Mouse (Mus musculus) midbrain, postnatal 0 days (tissue): ENCODE results near the gene Hist1h3d. TPM values are rescaled to one million over a fixed set of nuclear protein-coding genes. Genes with fewer than 3 reads are reported as not detected.
"Not testable (repeated sequence)": the region's sequence is repeated elsewhere in the genome, so short reads cannot be mapped to it uniquely, and the experiment has no call there.

Source experiments
- ATAC-seq: fragments of 200-750 bp; cut with Nextera tagmentation; 2 replicates; pipeline ENCODE4 v1.8.0; 2017; ENCODE audit warnings: moderate number of reproducible peaks, mild to moderate bottlenecking, moderate TSS enrichment, moderate library complexity; ENCODE audit not compliant: low FRiP score
- DNase-seq: peaks from one replicate; pipeline ENCODE4 v3.0.0-alpha.2; 2015; ENCODE audit warnings: low spot score
- H3K27ac ChIP-seq: fragments of 300-500 bp; sonication (generic); 2 replicates; pipeline ENCODE4 v1.5.1; 2014; ENCODE audit warnings: low read depth, mild to moderate bottlenecking, low read length, mixed read lengths
- H3K27me3 ChIP-seq: fragments of 300-500 bp; sonication (generic); 2 replicates; pipeline ENCODE4 v1.6.1; 2014; ENCODE audit warnings: low read length, control low read depth, mixed read lengths; ENCODE audit not compliant: insufficient read depth
- H3K36me3 ChIP-seq: fragments of 300-500 bp; sonication (generic); 2 replicates; pipeline ENCODE4 v1.6.1; 2014; ENCODE audit warnings: low read length, control low read depth, mixed read lengths; ENCODE audit not compliant: insufficient read depth
- H3K4me1 ChIP-seq: fragments of 300-500 bp; sonication (generic); 2 replicates; pipeline ENCODE4 v1.6.1; 2014; ENCODE audit warnings: mild to moderate bottlenecking, control low read depth, antibody characterized with exemption, low read length, mixed read lengths; ENCODE audit not compliant: insufficient read depth
- H3K4me2 ChIP-seq: fragments of 300-500 bp; sonication (generic); 2 replicates; pipeline ENCODE4 v1.6.1; 2014; ENCODE audit warnings: low read depth, mild to moderate bottlenecking, low read length, mixed read lengths; ENCODE audit not compliant: poor library complexity, severe bottlenecking
- H3K4me3 ChIP-seq: fragments of 300-500 bp; sonication (generic); 2 replicates; pipeline ENCODE4 v1.5.1; 2014; ENCODE audit warnings: low read depth, mild to moderate bottlenecking, low read length, moderate library complexity
- H3K9ac ChIP-seq: fragments of 300-500 bp; sonication (generic); replicated peaks from 2 replicates; pipeline ENCODE4 v1.6.1; 2014; ENCODE audit warnings: mild to moderate bottlenecking, low read length, moderate library complexity, mixed read lengths; ENCODE audit not compliant: poor library complexity, severe bottlenecking
- H3K9me3 ChIP-seq: fragments of 300-500 bp; sonication (generic); 2 replicates; pipeline ENCODE4 v1.6.1; 2016; ENCODE audit warnings: low read length, control low read depth
- CTCF ChIP-seq: IDR thresholded peaks from 2 replicates; pipeline ENCODE4 v1.5.1; 2016; ENCODE audit warnings: antibody characterized with exemption, mild to moderate bottlenecking
- WGBS: fragments of 180-500 bp; shearing (Covaris S2); extraction: QIAGEN DNeasy Blood & Tissue Kit; methylation state at CpG from one replicate; pipeline ENCODE4 v1.1.7; 2014; 5-methylcytosine and 5-hydroxymethylcytosine counted together
- polyA plus RNA-seq: library from polyadenylated mRNA; unstranded; fragments of >200 nt; fragmentation: Nextera tagmentation; extraction: Ambion mirVana; gene quantifications from 2 replicates; pipeline ENCODE4 v1.2.1, GENCODE M21; 2015
- total RNA-seq: library from RNA; depleted of rRNA; stranded (reverse); fragments of >200 nt; gene quantifications from 2 replicates; pipeline ENCODE4 v1.2.3, GENCODE M21; 2014

Hist1h3d gene
- total and polyA plus RNA-seq, 2 experiments from 2014 or later, result 0.42 to 92.5 TPM

DNA sequence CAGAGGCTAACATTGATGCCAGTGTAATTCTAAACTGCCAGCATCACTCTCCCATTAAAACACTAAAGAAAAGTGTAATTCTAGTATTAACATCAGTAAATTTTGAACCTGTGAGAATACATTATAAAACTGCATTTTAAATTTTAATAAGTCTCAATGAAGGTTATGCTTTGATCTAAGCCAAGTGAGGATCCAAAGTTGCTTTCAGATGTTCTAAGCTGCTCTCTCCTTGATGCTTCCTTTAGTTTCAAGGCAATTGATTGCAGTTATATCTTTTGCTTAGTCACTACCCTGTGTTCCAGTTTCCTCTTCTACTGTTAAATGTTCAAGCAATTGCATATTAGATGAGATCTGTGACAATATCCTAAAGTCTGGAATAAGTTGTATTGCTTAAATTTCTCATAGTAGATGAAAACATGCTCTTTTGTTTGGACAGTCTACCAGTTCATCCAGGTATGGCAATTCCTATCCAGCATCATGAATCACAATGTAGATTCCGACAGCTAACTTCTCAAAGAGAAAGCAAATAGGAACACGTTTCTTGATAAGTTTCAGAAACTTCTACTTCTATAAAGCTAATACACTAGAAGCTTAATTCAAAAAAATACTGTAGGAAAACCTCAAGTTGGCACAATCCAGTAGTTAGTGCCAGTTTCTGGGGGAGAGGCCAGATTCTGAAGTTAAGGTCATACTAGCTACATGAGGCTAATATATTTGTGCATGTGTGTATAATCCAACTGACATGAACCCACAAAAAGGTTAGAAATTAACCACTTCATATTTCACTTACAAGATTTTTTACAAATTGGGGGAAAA lies 3.1 kb upstream of the Hist1h3d start:
- no peak for ATAC-seq
- H3K4me2 ChIP-seq, result peak overlapping the region; percentile 52
- H3K4me3 ChIP-seq, result peak overlapping the region; percentile 39; the same call in 1 of the 2 replicates
- no peak for TF ChIP-seq CTCF
- H3K27ac ChIP-seq, result no peak overlapping the region
- no peak for DNase-seq
- 0 out of 2 replicates have a peak, but pooled peaks cover 8% of the 10 kb centered on the region for H3K4me1 ChIP-seq
- H3K9ac ChIP-seq, result 0 out of 2 replicates have a peak overlapping the region, but pooled peaks have one; percentile 20
- H3K27me3 ChIP-seq, result no peaks in the 10 kb centered on the region
- 45% methylated on average over 2 of the region's 2 CpGs for WGBS
- H3K9me3 ChIP-seq, result no peaks in the 10 kb centered on the region
- no peaks in the 10 kb centered on the region for H3K36me3 ChIP-seq

DNA sequence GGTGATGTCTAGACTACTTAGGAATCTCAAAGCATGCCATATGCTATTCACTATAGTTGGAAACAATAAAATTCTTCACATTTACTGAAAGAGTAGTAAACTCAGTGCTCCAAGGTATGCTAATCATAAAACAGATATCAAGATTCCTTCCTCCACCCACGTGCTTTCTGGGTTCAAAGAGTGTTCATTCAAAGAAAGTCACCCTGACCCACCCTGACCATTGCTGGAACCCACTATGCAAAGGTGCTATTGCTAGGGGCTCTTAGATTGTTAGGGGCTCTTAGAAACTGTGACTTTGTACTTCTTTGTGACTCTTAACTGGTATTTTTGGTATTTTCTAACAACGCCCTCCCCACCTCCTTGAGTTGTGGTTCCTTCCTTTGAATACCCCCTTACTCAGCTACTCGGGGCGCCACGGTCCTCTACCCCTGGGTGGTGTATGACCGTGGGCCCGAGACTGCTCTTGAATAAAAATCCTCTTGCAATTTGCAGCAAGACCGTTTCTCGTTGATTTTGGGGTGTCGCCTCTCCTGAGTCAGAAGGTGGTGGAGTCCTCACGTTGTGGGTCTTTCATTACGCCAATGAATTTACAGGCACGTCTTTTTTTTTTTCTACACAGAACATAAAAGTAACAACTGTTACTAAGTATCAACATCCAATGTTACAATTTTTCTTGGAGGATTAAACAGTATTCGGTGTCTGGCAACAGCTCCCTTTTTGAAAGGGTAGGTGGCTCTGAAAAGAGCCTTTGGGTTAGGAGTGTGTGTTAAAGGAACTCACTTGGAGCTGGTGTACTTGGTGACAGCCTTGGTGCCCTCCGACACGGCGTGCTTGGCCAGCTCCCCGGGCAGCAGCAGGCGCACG lies 2.3 kb upstream of the Hist1h3d start:
- not testable (repeated sequence) for H3K9me3 ChIP-seq, ATAC-seq, DNase-seq, H3K9ac ChIP-seq, H3K4me1 ChIP-seq, H3K36me3 ChIP-seq, H3K27me3 ChIP-seq
- peak overlapping the region; percentile 30; the same call in 1 of the 2 replicates for H3K4me3 ChIP-seq
- WGBS, result 12% methylated on average over 18 of the region's 20 CpGs
- peak overlapping the region; percentile 54 for H3K4me2 ChIP-seq
- peak overlapping the region; percentile 47; the same call in 1 of the 2 replicates for H3K27ac ChIP-seq

DNA sequence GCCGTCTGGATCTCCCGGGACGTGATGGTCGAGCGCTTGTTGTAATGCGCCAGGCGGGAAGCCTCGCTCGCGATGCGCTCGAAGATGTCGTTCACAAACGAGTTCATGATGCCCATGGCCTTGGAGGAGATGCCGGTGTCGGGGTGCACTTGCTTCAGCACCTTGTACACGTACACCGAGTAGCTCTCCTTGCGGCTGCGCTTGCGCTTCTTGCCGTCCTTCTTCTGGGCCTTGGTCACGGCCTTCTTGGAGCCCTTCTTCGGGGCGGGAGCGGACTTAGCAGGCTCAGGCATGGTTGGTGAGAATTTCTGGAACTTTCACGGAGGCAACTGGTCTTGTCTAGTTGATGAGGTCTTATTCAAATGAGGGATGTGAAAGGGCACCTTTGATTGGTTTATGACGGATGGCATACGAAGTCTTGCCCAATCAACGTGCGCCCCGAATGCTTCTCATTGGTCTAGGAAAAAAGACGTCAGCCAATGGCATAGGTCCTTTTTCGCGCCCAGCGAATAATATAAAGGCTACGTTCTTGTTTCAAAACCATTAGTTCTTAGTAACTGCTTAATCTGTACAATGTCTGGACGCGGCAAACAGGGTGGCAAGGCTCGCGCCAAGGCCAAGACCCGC lies 1.6 kb upstream of the Hist1h3d start, which contains the start of the genes Hist1h2bf and Hist1h2ad:
Gene Hist1h2bf, minus strand, starts transcription at position 299 of the 627 bp plus-strand sequence.
Gene Hist1h2ad, plus strand, starts transcription at position 484 of the 627 bp plus-strand sequence.
- Histone ChIP-seq H3K27ac (peak within 1 kb of the TSS; percentile 67), H3K4me3 (peak within 1 kb of the TSS; percentile 38), H3K4me2 (peak within 1 kb of the TSS; percentile 54)
- H3K36me3 ChIP-seq, H3K4me1 ChIP-seq, H3K27me3 ChIP-seq, H3K9ac ChIP-seq, H3K9me3 ChIP-seq: not testable (repeated sequence)
- WGBS, result under 1% methylated on average over 22 of the region's 42 CpGs
- ATAC-seq (peak; percentile 93), DNase-seq (peak; percentile 99)

DNA sequence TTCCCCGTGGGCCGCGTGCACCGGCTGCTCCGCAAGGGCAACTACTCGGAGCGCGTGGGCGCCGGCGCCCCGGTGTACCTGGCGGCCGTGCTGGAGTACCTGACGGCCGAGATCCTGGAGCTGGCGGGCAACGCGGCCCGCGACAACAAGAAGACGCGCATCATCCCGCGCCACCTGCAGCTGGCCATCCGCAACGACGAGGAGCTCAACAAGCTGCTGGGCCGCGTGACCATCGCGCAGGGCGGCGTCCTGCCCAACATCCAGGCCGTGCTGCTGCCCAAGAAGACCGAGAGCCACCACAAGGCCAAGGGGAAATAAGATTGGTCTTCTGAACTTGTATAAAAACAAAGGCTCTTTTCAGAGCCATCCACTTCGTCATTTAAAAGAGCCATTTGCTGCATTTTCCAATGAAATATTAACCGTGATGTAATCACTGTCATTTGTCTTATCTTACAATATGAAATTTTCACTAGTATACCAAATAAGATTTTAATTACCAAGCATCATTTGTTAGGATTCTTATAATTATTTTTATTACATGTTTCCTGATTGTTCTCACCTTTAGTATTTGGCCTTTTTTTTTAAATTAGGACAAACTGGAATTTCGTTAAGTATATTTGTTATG lies 905 bp upstream of the Hist1h3d start:
- not testable (repeated sequence) for H3K36me3 ChIP-seq, H3K9ac ChIP-seq, H3K9me3 ChIP-seq, H3K4me1 ChIP-seq, DNase-seq, H3K27me3 ChIP-seq
- Histone ChIP-seq H3K27ac (peak overlapping the region; percentile 67), H3K4me2 (peak overlapping the region; percentile 54), H3K4me3 (peak overlapping the region; percentile 30)
- peak; percentile 45 for ATAC-seq
- WGBS, result under 1% methylated on average over 6 of the region's 39 CpGs

DNA sequence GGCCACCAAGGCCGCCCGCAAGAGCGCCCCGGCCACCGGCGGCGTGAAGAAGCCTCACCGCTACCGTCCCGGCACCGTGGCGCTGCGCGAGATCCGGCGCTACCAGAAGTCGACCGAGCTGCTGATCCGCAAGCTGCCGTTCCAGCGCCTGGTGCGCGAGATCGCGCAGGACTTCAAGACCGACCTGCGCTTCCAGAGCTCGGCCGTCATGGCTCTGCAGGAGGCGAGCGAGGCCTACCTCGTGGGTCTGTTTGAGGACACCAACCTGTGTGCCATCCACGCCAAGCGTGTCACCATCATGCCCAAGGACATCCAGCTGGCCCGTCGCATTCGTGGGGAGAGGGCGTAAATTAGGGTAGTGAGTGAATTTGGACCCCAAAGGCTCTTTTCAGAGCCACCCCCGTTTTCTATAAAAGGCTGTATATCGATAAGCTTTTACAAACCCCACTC lies 326 bp downstream of the Hist1h3d start:
- H3K4me2 ChIP-seq, result peak overlapping the region; percentile 53
- not testable (repeated sequence) for H3K36me3 ChIP-seq, ATAC-seq, H3K9me3 ChIP-seq, H3K27me3 ChIP-seq, H3K4me1 ChIP-seq, DNase-seq
- WGBS, result 0% methylated on average over 9 of the region's 40 CpGs
- peak overlapping the region; percentile 38 for H3K4me3 ChIP-seq
- 0 out of 2 replicates have a peak overlapping the region, but pooled peaks have one; percentile 33 for H3K9ac ChIP-seq
- H3K27ac ChIP-seq, result peak overlapping the region; percentile 47; the same call in 1 of the 2 replicates
